Mouse (Mus musculus): ENCODE measurements around the gene Lif.
A peak's percentile ranks its signal among the peaks of the same experiment; 100 is the strongest.

Gene Lif

DNA sequence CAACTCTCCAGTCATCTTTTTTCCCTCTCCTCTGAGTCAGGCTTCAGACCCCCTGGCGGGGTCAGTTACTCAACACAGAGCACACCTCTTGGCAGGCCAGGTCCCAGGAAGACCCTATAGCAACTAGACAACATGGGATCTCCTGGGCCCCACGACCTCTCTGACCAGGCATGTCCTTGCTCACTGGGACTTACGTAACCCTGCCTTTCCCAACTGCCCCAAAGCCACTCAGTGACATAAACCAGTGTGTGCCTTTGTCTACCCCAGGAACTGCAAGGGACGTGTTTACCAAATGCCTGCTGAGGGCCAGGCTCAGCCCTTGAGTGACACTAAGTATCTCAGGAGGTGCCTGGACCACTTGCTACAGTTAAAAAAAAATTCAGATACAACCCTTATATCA is 27.5 kb upstream of the Lif start:
- DNase-seq (ENCODE audit: extremely low read depth, insufficient read length, low spot score), result no peak

DNA sequence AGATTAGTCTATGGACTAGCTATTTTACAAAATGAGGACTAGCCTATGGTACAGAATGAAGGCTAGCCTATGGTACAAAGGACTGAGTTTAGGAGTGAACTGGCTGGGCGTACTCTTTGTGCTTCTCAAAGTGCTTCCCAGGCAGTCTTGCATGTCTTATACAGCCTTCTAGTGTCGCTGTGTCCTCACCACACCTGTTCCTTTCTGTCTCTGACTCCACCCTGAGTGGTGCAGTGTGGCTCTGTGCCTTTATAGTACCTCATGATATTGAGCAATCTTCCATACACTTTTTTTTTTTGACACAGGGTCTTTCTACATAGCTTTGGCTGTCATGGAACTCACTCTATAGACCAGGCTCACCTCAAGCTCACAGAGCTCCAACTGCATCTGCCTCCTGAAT is 25.9 kb upstream of the Lif start:
- no peak for DNase-seq (ENCODE audit: extremely low read depth, insufficient read length, low spot score)

DNA sequence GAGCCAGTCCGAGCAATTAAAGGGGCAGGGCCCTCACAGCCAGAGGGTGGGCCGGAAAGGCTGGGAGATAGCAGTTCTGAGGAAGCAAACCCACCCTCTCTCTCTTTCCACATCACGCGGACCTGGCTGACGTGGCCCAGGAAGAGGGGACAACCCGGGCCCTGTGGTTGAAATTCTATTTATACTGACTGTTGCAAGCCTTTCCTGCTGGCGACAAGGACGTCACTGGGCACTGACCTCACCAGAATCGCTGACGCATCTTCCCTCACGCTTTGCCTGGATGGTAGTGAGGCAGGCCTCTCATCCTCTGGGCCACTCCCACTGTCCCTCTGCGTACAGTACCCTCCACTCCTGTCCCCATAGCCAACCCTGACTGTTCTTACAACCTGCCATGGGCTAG is 24.7 kb upstream of the Lif start:
- DNase-seq (ENCODE audit: extremely low read depth, insufficient read length, low spot score), result peak; percentile 55

- DNase-seq (ENCODE audit: extremely low read depth, insufficient read length, low spot score), result no peak
Observed at GRCm38 (mm10) chr11:4235052-4235655, 22.2 kb upstream of the Lif start.

DNA sequence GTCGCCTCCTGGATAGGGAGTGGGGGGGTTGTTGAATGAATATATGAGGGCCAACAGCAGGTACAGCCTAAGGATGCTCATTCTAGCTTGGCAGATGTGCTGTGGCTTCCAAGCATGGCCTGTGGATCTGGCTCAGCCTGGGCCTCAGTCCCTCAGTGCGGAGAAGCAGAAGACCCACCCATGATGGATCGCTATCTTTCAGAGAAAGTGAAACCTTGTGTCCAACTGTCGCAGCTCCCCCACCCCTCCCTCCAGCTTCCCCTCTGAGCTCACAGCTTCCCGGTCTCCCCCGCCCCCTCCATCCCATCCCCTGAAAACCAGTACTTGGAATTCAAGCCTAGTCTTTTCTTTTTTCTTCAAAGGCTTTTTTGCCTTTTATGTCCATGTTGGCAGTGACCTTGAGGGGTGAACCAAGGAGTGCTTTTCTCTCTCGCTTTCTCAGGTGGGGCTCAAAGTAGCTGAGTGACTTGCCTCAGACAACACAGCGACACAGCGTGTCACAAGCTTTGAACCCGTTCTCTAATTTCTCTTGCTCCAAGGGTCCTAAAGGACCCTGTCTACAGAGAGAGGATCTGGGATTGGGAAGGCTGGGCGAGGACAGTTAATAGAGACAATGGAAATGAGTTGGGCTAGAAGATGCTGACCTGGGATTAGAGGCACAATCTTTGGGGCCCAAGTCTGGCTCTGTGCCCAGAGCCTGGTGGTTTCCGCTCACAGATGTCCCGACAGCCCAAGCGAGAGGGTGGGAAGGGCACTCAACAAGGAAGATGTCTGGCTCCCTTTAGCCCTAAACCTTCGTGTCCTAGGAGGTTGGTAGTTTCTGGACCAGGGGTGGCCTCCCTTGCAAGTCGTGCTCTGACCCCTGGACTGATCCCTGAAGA is 21.5 kb upstream of the Lif start, which contains the start of gene Osm:
TSS of gene Osm (plus strand) at position 756 of the 881 bp plus-strand sequence.
- DNase-seq (ENCODE audit: extremely low read depth, insufficient read length, low spot score), result no peak

GRCm38 (mm10) chr11:4236546-4237067 is 20.8 kb upstream of the Lif start:
- DNase-seq (ENCODE audit: extremely low read depth, insufficient read length, low spot score), result no peak

DNA sequence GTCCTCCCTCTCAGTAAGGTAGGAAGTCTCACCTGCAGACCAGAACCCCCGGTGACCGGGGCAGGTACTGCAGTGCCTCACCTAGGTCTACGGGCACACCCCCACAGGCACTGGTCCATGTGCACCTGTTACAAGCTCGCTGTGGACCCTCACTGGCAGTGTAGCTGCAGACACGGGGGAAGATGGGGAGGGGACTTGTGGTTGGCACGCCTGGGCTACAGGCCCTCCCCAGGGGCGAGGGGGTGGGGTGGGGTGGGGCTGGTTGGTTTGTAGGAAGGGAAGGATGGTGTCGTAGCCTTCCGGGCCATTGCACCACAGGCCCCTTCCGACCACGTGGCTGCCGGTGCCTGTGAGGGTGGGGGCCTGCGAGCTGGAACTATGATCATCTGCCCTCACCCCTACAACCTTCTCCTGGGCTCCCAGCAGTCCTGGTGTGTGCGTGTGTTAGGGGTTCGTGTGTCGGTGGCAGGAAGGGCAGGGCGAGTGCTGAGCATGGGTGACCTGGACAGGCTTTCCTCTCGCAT is 19.9 kb upstream of the Lif start:
- DNase-seq (ENCODE audit: extremely low read depth, insufficient read length, low spot score), result no peak

DNA sequence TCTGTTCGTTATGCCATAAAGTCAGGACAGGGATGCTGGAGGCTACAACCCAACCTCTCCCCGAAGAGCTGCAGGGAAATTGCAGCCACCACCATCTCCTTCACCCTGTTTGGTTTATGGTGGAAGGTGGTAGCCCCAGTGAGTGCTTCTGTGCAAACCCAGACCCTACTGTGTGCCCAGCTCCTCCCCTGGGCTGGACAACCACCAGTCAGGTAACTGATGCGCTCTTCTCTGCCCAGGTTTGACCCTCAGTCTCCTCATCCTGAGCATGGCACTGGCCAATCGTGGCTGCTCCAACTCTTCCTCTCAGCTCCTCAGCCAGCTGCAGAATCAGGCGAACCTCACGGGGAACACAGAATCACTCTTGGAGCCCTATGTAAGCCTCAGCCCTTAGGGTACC is 19.2 kb upstream of the Lif start:
- DNase-seq (ENCODE audit: extremely low read depth, insufficient read length, low spot score), result no peak

DNA sequence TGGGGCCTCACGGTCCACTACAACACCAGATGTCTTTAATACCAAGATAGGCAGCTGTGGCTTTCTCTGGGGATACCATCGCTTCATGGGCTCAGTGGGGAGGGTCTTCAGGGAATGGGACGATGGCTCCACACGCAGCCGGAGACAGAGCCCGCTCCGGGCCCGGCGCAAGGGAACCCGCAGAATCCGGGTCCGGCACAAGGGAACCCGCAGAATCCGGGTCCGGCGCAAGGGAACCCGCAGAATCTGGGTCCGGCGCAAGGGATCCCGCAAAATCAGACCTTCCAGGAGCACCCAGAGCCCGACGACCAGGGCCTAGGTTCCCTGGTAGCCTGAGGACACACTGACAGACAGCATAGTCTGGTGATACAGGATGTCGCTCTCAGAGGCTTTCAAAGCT is 17.7 kb upstream of the Lif start:
- DNase-seq (ENCODE audit: extremely low read depth, insufficient read length, low spot score), result no peak

DNA sequence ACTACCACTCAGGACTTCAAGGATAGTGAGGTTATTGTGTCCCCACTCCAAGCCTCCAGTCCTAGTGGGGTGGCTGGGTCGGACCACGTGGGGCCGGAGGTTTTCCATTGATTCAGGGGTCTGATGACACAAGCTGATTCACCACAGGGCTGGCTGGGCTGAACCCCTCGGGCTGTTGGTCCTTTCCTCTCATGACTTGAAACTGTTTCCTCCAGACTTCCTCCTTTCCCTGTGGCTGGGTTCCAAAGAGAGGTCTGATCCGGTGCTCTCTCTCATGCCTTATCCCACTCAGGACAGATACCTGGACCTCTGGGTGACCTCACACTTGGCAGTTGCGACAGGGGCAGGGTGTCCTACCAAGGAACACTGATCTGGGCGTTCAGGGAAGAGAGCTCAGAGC is 17.2 kb upstream of the Lif start:
- no peak for DNase-seq (ENCODE audit: extremely low read depth, insufficient read length, low spot score)

DNA sequence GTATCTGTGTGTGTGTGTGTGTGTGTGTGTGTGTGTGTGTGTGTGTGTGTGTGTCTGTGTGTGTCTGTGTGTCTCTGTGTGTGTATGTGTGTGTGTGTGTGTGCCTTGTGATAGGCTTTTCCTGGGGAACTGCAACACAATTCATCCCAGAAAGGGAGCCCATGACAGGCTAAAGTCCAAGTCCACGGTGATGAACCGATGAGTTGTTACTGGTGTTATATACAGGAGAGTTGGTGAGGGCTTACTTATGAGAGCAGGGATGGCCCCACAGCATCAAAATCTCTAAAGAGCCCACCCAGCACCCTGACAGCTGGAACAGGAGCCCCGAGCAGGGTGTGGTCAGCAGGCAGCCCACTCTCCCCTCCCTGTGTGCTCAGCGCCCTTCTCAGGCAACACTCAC is 16.2 kb upstream of the Lif start:
- no peak for DNase-seq (ENCODE audit: extremely low read depth, insufficient read length, low spot score)

DNA sequence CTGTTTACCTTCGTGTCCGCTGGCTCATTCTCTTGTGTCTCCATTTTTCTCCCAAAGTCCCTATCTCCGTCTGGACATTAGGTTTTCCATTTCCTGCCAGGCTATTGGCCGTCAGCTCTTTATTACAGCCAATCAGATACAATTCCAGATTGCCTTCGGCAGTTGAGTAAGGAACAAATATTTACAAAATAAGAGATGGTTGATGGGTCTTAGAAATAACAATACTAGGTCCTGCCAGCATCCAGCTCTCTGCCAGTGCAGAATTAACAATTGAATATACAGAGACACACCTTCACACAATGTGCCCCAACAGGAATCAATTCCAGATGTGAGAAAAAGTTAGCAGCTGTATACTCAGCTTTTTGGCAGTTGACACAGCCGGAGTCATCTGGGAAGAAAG is 11.2 kb upstream of the Lif start:
- no peak for DNase-seq (ENCODE audit: extremely low read depth, insufficient read length, low spot score)

- no peak for DNase-seq (ENCODE audit: extremely low read depth, insufficient read length, low spot score)
Observed at GRCm38 (mm10) chr11:4246623-4247022, 10.7 kb upstream of the Lif start.

DNA sequence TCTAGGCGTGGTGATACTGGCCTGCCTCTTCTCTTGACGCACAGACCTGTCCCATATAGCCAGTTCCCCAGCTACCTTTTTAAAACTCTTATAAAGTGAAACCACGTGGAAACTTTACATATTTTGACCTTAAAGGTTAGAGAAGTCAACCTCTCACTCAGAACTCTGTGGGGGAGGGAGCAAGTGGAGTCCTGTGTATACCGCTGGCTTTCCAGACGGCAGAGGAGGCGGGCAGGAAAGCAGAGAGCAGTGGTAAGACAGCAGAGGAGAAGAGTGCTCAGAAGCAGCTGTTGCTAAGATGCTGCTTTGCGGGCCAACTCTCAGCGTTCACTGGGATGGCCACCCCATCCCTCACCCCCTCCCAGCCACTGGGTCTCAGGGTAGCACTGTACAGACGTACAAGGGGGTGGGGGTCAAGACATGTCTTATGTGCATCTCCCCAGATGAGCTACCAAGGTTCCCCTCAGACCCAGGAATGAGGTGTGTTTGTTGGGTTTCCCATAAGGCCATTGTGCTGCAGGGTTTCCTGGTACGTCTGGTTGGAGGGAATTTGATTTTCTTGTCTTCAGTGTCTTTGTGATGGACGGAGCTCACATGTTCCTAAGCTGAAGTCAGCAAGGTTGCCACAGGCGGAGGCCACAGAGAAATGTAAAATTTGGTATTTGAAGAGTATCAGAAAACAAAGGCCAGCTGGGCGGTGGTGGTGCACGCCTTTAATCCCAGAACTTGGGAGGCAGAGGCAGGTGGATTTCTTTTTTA is 10.0 kb upstream of the Lif start:
- DNase-seq (ENCODE audit: extremely low read depth, insufficient read length, low spot score), result no peak

- no peak for DNase-seq (ENCODE audit: extremely low read depth, insufficient read length, low spot score)
Observed at GRCm38 (mm10) chr11:4249151-4249550, 8.2 kb upstream of the Lif start.

- DNase-seq (ENCODE audit: extremely low read depth, insufficient read length, low spot score), result no peak
Observed at GRCm38 (mm10) chr11:4250290-4250689, 7.1 kb upstream of the Lif start.

GRCm38 (mm10) chr11:4251376-4251775 is 6.0 kb upstream of the Lif start:
- DNase-seq (ENCODE audit: extremely low read depth, insufficient read length, low spot score), result no peak

DNA sequence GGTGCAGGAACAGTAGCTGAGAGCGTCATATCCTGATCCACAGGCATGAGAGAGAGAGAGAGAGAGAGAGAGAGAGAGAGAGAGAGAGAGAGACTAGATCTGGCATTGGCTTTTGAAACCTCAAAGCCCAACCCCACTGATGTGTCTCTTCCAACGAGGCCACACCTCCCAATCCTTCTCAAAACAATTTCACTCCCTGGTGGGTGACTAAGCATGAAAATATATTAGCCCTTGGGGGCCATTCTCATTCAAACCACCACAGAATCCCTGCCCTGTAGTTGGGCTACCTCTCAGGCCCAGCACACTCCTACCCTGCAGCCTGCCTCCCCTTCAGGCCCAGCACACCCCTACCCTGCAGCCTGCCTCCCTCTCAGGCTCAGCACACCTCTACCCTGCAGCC is 4.5 kb upstream of the Lif start:
- no peak for DNase-seq (ENCODE audit: extremely low read depth, insufficient read length, low spot score)

DNA sequence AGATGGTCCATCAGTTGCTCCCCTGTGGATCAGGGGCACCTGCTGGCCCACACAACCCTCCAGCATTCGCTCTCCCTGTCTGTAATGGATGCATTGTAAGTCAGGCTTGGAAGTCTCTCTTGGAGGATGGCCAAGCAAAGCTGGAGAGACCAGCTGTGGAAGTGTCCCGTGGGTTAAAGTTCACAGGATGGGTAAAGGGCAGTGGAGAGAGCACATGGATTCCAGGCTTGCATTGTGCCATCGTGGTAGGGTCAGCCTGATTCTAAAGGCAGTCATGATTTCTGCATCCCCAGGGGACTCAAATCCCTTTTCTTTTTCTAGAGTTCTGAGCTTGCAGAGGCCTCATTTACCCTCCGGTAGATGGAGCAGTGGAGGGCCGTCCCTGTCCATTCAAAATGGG is 399 bp downstream of the Lif start:
- DNase-seq (ENCODE audit: extremely low read depth, insufficient read length, low spot score), result no peak

DNA sequence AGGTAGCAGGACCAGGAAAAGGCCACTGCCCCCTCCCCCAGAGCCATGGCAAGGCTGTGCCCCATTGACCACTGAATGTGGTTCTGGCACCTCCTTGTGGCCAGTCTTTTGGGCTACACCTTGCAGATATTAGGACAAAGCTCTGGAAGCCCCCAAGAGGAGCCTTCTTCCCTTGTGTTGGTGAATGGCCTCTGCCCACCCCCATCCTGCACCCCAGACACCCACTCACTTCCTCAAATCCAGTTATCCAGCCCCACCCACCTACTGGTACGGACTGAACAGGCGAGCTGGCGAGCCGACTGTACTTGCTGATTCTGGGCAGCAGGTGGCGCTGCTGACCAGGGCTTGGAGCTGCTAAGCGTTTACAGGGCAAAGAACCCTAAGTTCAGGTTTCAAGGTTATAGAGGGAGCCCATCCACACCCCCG is 1.3 kb downstream of the Lif start:
- DNase-seq (ENCODE audit: extremely low read depth, insufficient read length, low spot score), result peak; percentile 73

Measured in 3134 (cell line).